Mouse (Mus musculus): ENCODE data around the gene Slamf8. TPM values are rescaled to one million over a fixed set of nuclear protein-coding genes. Genes with fewer than 3 reads are reported as not detected.

The Slamf8 gene
- polyA plus RNA-seq, 1 experiment = 0.28 TPM

- DNase-seq (ENCODE audit: extremely low spot score in 1 of 2, low spot score in 1 of 2) = no peak
Measured at GRCm38 (mm10) chr1:172539827-172540226, 50.5 kb downstream of the Slamf8 start.

GRCm38 (mm10) chr1:172535116-172535515 is 55.3 kb downstream of the Slamf8 start:
- DNase-seq (ENCODE audit: extremely low spot score in 1 of 2, low spot score in 1 of 2) = no peak

GRCm38 (mm10) chr1:172532551-172532950 is 57.8 kb downstream of the Slamf8 start:
- no peak for DNase-seq (ENCODE audit: extremely low spot score in 1 of 2, low spot score in 1 of 2)

Other genes starting within 250 kb of the Slamf8 start
- 112 and 122 TPM in 2 replicates for gene Kcnj10, start 249.4 kb downstream of the Slamf8 start, polyA plus RNA-seq (2012; rRNA removed)
- gene Pigm, start 214.0 kb downstream of the Slamf8 start, polyA plus RNA-seq (2012; rRNA removed) = 6.6 and 7.2 TPM in 2 replicates
- 1.1 and 1.8 TPM in 2 replicates for gene Slamf9, start 115.2 kb downstream of the Slamf8 start, polyA plus RNA-seq (2012; rRNA removed)
- gene Igsf9, start 108.8 kb downstream of the Slamf8 start, polyA plus RNA-seq (2012; rRNA removed) = 13.3 and 16.3 TPM in 2 replicates
- 19.1 and 19.9 TPM in 2 replicates for gene Tagln2, start 90.5 kb downstream of the Slamf8 start, polyA plus RNA-seq (2012; rRNA removed)
- 3.4 and 4.5 TPM in 2 replicates for gene Cfap45, start 69.8 kb downstream of the Slamf8 start, polyA plus RNA-seq (2012; rRNA removed)
- 0.90 and 0.97 TPM in 2 replicates for gene Vsig8, start 34.6 kb downstream of the Slamf8 start, polyA plus RNA-seq (2012; rRNA removed)
- 0.06 and 0.13 TPM in 2 replicates for gene Fcrl6, start 12.0 kb upstream of the Slamf8 start, polyA plus RNA-seq (2012; rRNA removed)
- 14.7 and 15.8 TPM in 2 replicates for gene Dusp23, start 42.4 kb upstream of the Slamf8 start, polyA plus RNA-seq (2012; rRNA removed)
- not detected in 2 replicates for gene Crp, start 107.5 kb upstream of the Slamf8 start, polyA plus RNA-seq (2012; rRNA removed)